32 mouse cellular contexts compared by ENCODE assay signal in the genomic region with DNA sequence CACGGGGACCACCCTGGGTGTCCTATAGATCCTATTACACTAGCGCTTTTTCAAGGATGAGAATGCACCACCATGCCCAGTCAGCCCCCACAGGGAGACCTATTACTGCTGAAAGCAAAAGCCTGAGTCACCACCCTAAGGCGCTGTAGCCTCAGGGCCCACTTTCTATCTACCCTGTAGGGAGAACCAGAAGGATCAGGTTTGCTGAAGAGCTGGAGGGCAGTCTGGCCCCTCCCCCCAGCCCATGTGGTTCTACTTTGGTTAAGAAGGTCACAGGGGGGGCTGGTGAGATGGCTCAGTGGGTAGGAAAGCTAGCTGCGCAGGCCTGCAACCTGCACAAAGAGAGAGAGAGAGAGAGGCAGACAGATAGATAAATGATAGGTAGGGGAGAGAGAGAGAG. TPM values are rescaled to one million over a fixed set of nuclear protein-coding genes. Genes with fewer than 3 reads are reported as not detected.
DNase-seq lines count a peak whose midpoint lies in the region; ATAC-seq lines count a peak whose summit lies in the region.
"Had no signal": no experiment of that assay in that cellular context is flagged by ENCODE, and none has a peak within 500 bp of the region (broad histone marks: within the 10 kb centered on the region; RNA-seq: fewer than 3 reads in every experiment).

No protein-coding gene starts in this region.

- DNase-seq in neural tube, embryonic 10.5 days (ENCODE audit: extremely low spot score, low spot score), result peak; percentile 23
- DNase-seq in NIH3T3 (ENCODE audit: low read depth), result peak; percentile 85
- DNase-seq in limb, embryonic 10.5 days (ENCODE audit: low spot score), result peak; percentile 67
- no peak for DNase-seq in spleen, postnatal 4 days (ENCODE audit: low spot score in 2 of 2)
- no peak for DNase-seq in adipocyte (ENCODE audit: low spot score)
- DNase-seq: adrenal gland, postnatal 14 days; cerebellum, adult 2 months; cerebellum, postnatal 25 days; heart, postnatal 10 days; kidney, adult 2 months; layer of hippocampus, adult 9-11 months; liver; lung, postnatal 36 days; midbrain, embryonic 14.5 days; right cerebral cortex, postnatal 14 days; thymus, postnatal 14 days had no signal

- H3K9me3 ChIP-seq in neural tube, embryonic 15.5 days (replicated peaks), result no peaks in the 10 kb centered on the region
- H3K9me3 ChIP-seq in limb, embryonic 10.5 days (replicated peaks), result no peaks in the 10 kb centered on the region
- H3K9me3 ChIP-seq in forebrain, embryonic 13.5 days (replicated peaks), result no peaks in the 10 kb centered on the region
- H3K9me3 ChIP-seq: embryonic facial prominence, embryonic 13.5 days; forebrain, embryonic 12.5 days; heart, embryonic 12.5 days; liver, embryonic 15.5 days; lung, embryonic 15.5 days had no signal

- H3K4me2 ChIP-seq in neural tube, embryonic 15.5 days, result no peak overlapping the region
- H3K4me2 ChIP-seq in forebrain, embryonic 13.5 days, result no peak overlapping the region
- H3K4me2 ChIP-seq: embryonic facial prominence, embryonic 13.5 days; forebrain, embryonic 12.5 days; heart, embryonic 12.5 days; hindbrain, embryonic 14.5 days; liver, embryonic 15.5 days; lung, embryonic 15.5 days had no signal

- peaks cover 18% of the 10 kb centered on the region for H3K4me1 ChIP-seq in neural tube, embryonic 15.5 days
- peaks cover 60% of the 10 kb centered on the region for H3K4me1 ChIP-seq in limb, embryonic 10.5 days
- H3K4me1 ChIP-seq in forebrain, embryonic 13.5 days, result peaks cover 17% of the 10 kb centered on the region

- no peak for ATAC-seq in neural tube, embryonic 15.5 days (ENCODE audit: low FRiP score)
- ATAC-seq in forebrain, embryonic 13.5 days, result no peak
- ATAC-seq: inflammation-experienced regulatory T-cells, adult 6 months; Patski had no signal

- no peak overlapping the region for H3K27ac ChIP-seq in neural tube, embryonic 15.5 days (replicated peaks)
- peak overlapping the region; percentile 47 for H3K27ac ChIP-seq in limb, embryonic 10.5 days
- H3K27ac ChIP-seq in forebrain, embryonic 13.5 days, result no peak overlapping the region
- H3K27ac ChIP-seq: embryonic facial prominence, embryonic 13.5 days; forebrain, embryonic 12.5 days; hindbrain, embryonic 14.5 days; kidney, postnatal 0 days; liver, embryonic 15.5 days; lung, embryonic 15.5 days had no signal

- 66% methylated on average over 4 of the region's 4 CpGs for WGBS in neural tube, embryonic 15.5 days
- WGBS in limb, embryonic 10.5 days, result 53% methylated on average over 4 of the region's 4 CpGs
- WGBS in forebrain, embryonic 13.5 days, result 49% methylated on average over 4 of the region's 4 CpGs

- H3K9ac ChIP-seq in neural tube, embryonic 15.5 days (replicated peaks), result no peak overlapping the region
- no peak overlapping the region for H3K9ac ChIP-seq in forebrain, embryonic 13.5 days
- H3K9ac ChIP-seq: embryonic facial prominence, embryonic 13.5 days; forebrain, embryonic 12.5 days; heart, embryonic 12.5 days; hindbrain, embryonic 14.5 days; liver, embryonic 15.5 days; lung, embryonic 15.5 days had no signal

- no peaks in the 10 kb centered on the region for H3K36me3 ChIP-seq in neural tube, embryonic 15.5 days
- H3K36me3 ChIP-seq in limb, embryonic 10.5 days, result no peaks in the 10 kb centered on the region
- H3K36me3 ChIP-seq in forebrain, embryonic 13.5 days (ENCODE audit: poor library complexity, severe bottlenecking), result no peaks in the 10 kb centered on the region
- H3K36me3 ChIP-seq: embryonic facial prominence, embryonic 13.5 days; forebrain, embryonic 12.5 days; heart, embryonic 12.5 days; liver, embryonic 15.5 days; lung, embryonic 15.5 days had no signal

- H3K4me3 ChIP-seq in neural tube, embryonic 15.5 days (replicated peaks), result no peak overlapping the region
- H3K4me3 ChIP-seq in limb, embryonic 10.5 days, result no peak overlapping the region
- no peak overlapping the region for H3K4me3 ChIP-seq in forebrain, embryonic 13.5 days
- H3K4me3 ChIP-seq: embryonic facial prominence, embryonic 13.5 days; erythroblast, embryonic 14.5 days; forebrain, embryonic 12.5 days; heart, embryonic 12.5 days; liver, embryonic 15.5 days; lung, embryonic 15.5 days; megakaryocyte, embryonic 14.5 days had no signal

- peaks cover 40% of the 10 kb centered on the region for H3K27me3 ChIP-seq in neural tube, embryonic 15.5 days (replicated peaks)
- peaks cover 61% of the 10 kb centered on the region for H3K27me3 ChIP-seq in limb, embryonic 10.5 days (ENCODE audit: low read depth, poor library complexity, severe bottlenecking)
- H3K27me3 ChIP-seq in forebrain, embryonic 13.5 days, result peaks cover 52% of the 10 kb centered on the region

RNA-seq across cellular contexts. Expression of a gene that starts 2.6 kb away (rescaled TPM):
- polyA plus RNA-seq in neural tube, embryonic 15.5 days (2015; fragmentation: Nextera tagmentation; extraction: Ambion mirVana), result 0.37 and 0.43 TPM in 2 replicates
- polyA plus RNA-seq in limb, embryonic 10.5 days (2016; fragmentation: Nextera tagmentation; extraction: Ambion mirVana), result 0.23 and 0.68 TPM in 2 replicates
- 0.08 and 0.09 TPM in 2 replicates for polyA plus RNA-seq in forebrain, embryonic 13.5 days (2015; fragmentation: Nextera tagmentation; extraction: Ambion mirVana)
- polyA plus RNA-seq: cerebellum, adult 2 months; erythroblast, embryonic 14.5 days; frontal cortex, adult 2 months; kidney, adult 2 months; Patski had no signal

RNA-seq across cellular contexts. Expression of a gene that starts 18.4 kb away (rescaled TPM):
- polyA plus RNA-seq in neural tube, embryonic 15.5 days (2015; fragmentation: Nextera tagmentation; extraction: Ambion mirVana), result not detected in 2 replicates
- polyA plus RNA-seq in limb, embryonic 10.5 days (2016; fragmentation: Nextera tagmentation; extraction: Ambion mirVana), result not detected in 2 replicates
- not detected in 2 replicates for polyA plus RNA-seq in forebrain, embryonic 13.5 days (2015; fragmentation: Nextera tagmentation; extraction: Ambion mirVana)
- polyA plus RNA-seq: cerebellum, adult 2 months; embryonic facial prominence, embryonic 13.5 days; forebrain, embryonic 12.5 days; frontal cortex, adult 2 months; gonadal fat pad, adult 2 months; heart, embryonic 12.5 days; hindbrain, embryonic 14.5 days; inflammation-experienced regulatory T-cells, adult 6 months; kidney, postnatal 0 days; lung, embryonic 15.5 days; midbrain, embryonic 14.5 days; neural tube, embryonic 14.5 days; Patski had no signal

RNA-seq across cellular contexts. Expression of a gene that starts 24.9 kb away (rescaled TPM):
- polyA plus RNA-seq in neural tube, embryonic 15.5 days (2015; fragmentation: Nextera tagmentation; extraction: Ambion mirVana), result 0.52 and 1.2 TPM in 2 replicates
- 1.5 and 1.7 TPM in 2 replicates for polyA plus RNA-seq in limb, embryonic 10.5 days (2016; fragmentation: Nextera tagmentation; extraction: Ambion mirVana)
- polyA plus RNA-seq in forebrain, embryonic 13.5 days (2015; fragmentation: Nextera tagmentation; extraction: Ambion mirVana), result 0.34 and 0.64 TPM in 2 replicates
- polyA plus RNA-seq: inflammation-experienced regulatory T-cells, adult 6 months had no signal

Comparison
In these comparisons a context has a peak if more than half of its experiments do, and no peak if none do; other contexts are left out.
1. DNase-seq: peak in neural tube, embryonic 10.5 days (single experiment), NIH3T3 (single experiment) and limb, embryonic 10.5 days (single experiment); none in spleen, postnatal 4 days (0 of 2) and adipocyte (single experiment).